Mouse (Mus musculus): ENCODE results near the gene Olfr1306.

Olfr1306 gene

GRCm38 (mm10) chr2:111916171-111916570 is at the start of gene Olfr1306:
TSS of gene Olfr1306 (minus strand) at chr2:111916271.
- DNase-seq (ENCODE audit: low read depth, low spot score): no peak

- DNase-seq (ENCODE audit: low read depth, low spot score): no peak
Measured at GRCm38 (mm10) chr2:111964844-111965243, 48.8 kb upstream of the Olfr1306 start, which contains the start of gene Olfr1308. TSS of gene Olfr1308 (minus strand) at chr2:111964944.

GRCm38 (mm10) chr2:111949340-111949739 is 33.3 kb upstream of the Olfr1306 start, which contains the start of gene Olfr1307:
TSS of gene Olfr1307 (minus strand) at chr2:111949440.
- DNase-seq (ENCODE audit: low read depth, low spot score): no peak

- no peak for DNase-seq (ENCODE audit: low read depth, low spot score)
Measured at GRCm38 (mm10) chr2:111877049-111877448, 39.0 kb downstream of the Olfr1306 start, which contains the start of gene Olfr1305. TSS of gene Olfr1305 (minus strand) at chr2:111877149.

Measured in retina, postnatal 7 days (tissue).